Mouse (Mus musculus) adrenal gland, adult 18-20 months (tissue): ENCODE data around the gene H2-Ob. TPM values are rescaled to one million over a fixed set of nuclear protein-coding genes. Genes with fewer than 3 reads are reported as not detected.

Experiments
- total RNA-seq, 2 experiments: library from RNA; stranded (reverse); gene quantifications; 1 replicate in 1 of 2; 2 replicates in 1 of 2; pipeline ENCODE4 v1.2.3; 2021

H2-Ob gene
- total RNA-seq, 2 experiments from 2014 or later: 0.40 to 0.99 TPM

Other genes with a start within 250 kb of the H2-Ob start
- 1,000 to 10,000 TPM in 1 of 2 experiments, 100 to 1,000 TPM in 1; 550 to 1,344 TPM for gene H2-K1, start 238.6 kb upstream of the H2-Ob start, total RNA-seq
- 10 to 100 TPM; 43.9 to 45.5 TPM for gene Ring1, start 214.2 kb upstream of the H2-Ob start, total RNA-seq
- gene H2-Ke6, start 210.8 kb upstream of the H2-Ob start, total RNA-seq: 100 to 1,000 TPM; 246 to 274 TPM
- gene Slc39a7, start 207.2 kb upstream of the H2-Ob start, total RNA-seq: 100 to 1,000 TPM; 131 to 156 TPM
- 10 to 100 TPM; 55.9 to 58.2 TPM for gene Rxrb, start 207.1 kb upstream of the H2-Ob start, total RNA-seq
- gene Col11a2, start 199.5 kb upstream of the H2-Ob start, total RNA-seq: 1 to 10 TPM; 1.4 to 1.9 TPM
- under 1 TPM; 0.36 to 0.54 TPM for gene H2-Oa, start 146.6 kb upstream of the H2-Ob start, total RNA-seq
- 10 to 100 TPM; 14.7 to 21.0 TPM for gene H2-DMa, start 119.4 kb upstream of the H2-Ob start, total RNA-seq
- 100 to 1,000 TPM; 199 to 244 TPM for gene Brd2, start 116.3 kb upstream of the H2-Ob start, total RNA-seq
- gene H2-DMb2, start 95.6 kb upstream of the H2-Ob start, total RNA-seq: 1 to 10 TPM; 2.0 to 3.8 TPM
- gene H2-DMb1, start 85.8 kb upstream of the H2-Ob start, total RNA-seq: 10 to 100 TPM in 1 of 2 experiments, 1 to 10 TPM in 1; 8.5 to 13.3 TPM
- gene Tap1, start 51.4 kb upstream of the H2-Ob start, total RNA-seq: 10 to 100 TPM; 13.8 to 24.9 TPM
- gene Psmb9, start 51.1 kb upstream of the H2-Ob start, total RNA-seq: 10 to 100 TPM; 15.2 to 31.6 TPM
- gene Psmb8, start 41.2 kb upstream of the H2-Ob start, total RNA-seq: 10 to 100 TPM; 36.2 to 74.2 TPM
- gene Tap2, start 35.4 kb upstream of the H2-Ob start, total RNA-seq: 10 to 100 TPM; 51.6 to 60.9 TPM
- gene H2-Ab1, start 18.8 kb downstream of the H2-Ob start, total RNA-seq: 100 to 1,000 TPM in 1 of 2 experiments, 10 to 100 TPM in 1; 90.9 to 173 TPM
- gene H2-Aa, start 48.9 kb downstream of the H2-Ob start, total RNA-seq: 100 to 1,000 TPM; 119 to 219 TPM
- gene H2-Eb1, start 67.0 kb downstream of the H2-Ob start, total RNA-seq: 100 to 1,000 TPM; 134 to 220 TPM
- not detected for gene H2-Eb2, start 86.8 kb downstream of the H2-Ob start, total RNA-seq
- gene Btnl2, start 115.9 kb downstream of the H2-Ob start, total RNA-seq: under 1 TPM; 0.27 to 0.38 TPM
- not detected for gene Btnl1, start 138.2 kb downstream of the H2-Ob start, total RNA-seq
- 1 to 10 TPM; 2.4 to 3.7 TPM for gene BC051142, start 159.9 kb downstream of the H2-Ob start, total RNA-seq
- gene Btnl4, start 238.4 kb downstream of the H2-Ob start, total RNA-seq: not detected